Mouse (Mus musculus) forebrain, embryonic 10.5 days (tissue): ENCODE measurements around the gene Svs1. TPM values are rescaled to one million over a fixed set of nuclear protein-coding genes. Genes with fewer than 3 reads are reported as not detected.
A peak's percentile ranks its signal among the peaks of the same experiment; 100 is the strongest.

Experiments
- DNase-seq: peaks from one replicate; pipeline ENCODE4 v3.0.0-alpha.2; 2017; ENCODE audit warnings: low spot score; ENCODE audit errors: extremely low spot score
- H3K27ac ChIP-seq: fragments of 300-500 bp; sonication (generic); 2 replicates; pipeline ENCODE4 v1.5.1; 2016; ENCODE audit warnings: mild to moderate bottlenecking
- H3K27me3 ChIP-seq: fragments of 300-500 bp; sonication (generic); 2 replicates; pipeline ENCODE4 v1.6.1; 2016; ENCODE audit warnings: mild to moderate bottlenecking; ENCODE audit not compliant: poor library complexity, severe bottlenecking
- H3K36me3 ChIP-seq: fragments of 300-500 bp; sonication (generic); replicated peaks from 2 replicates; pipeline ENCODE4 v1.6.1; 2016; ENCODE audit warnings: mild to moderate bottlenecking, moderate library complexity
- H3K4me1 ChIP-seq: fragments of 300-500 bp; sonication (generic); 2 replicates; pipeline ENCODE4 v1.6.1; 2016
- H3K4me3 ChIP-seq: fragments of 300-500 bp; sonication (generic); 2 replicates; pipeline ENCODE4 v1.5.1; 2016; ENCODE audit warnings: mild to moderate bottlenecking, moderate library complexity
- H3K9me3 ChIP-seq: fragments of 300-500 bp; sonication (generic); 2 replicates; pipeline ENCODE4 v1.6.1; 2016; ENCODE audit warnings: mild to moderate bottlenecking, moderate library complexity
- WGBS: fragments of 180-500 bp; shearing (Covaris S2); methylation state at CpG from one replicate; pipeline ENCODE4 v1.1.7; 2016; 5-methylcytosine and 5-hydroxymethylcytosine counted together
- polyA plus RNA-seq: library from polyadenylated mRNA; unstranded; fragments of >200 nt; fragmentation: Nextera tagmentation; extraction: Ambion mirVana; gene quantifications from 2 replicates; pipeline ENCODE4 v1.2.1, GENCODE M21; 2016

The Svs1 gene
- polyA plus RNA-seq, 1 experiment from 2014 or later = not detected

DNA sequence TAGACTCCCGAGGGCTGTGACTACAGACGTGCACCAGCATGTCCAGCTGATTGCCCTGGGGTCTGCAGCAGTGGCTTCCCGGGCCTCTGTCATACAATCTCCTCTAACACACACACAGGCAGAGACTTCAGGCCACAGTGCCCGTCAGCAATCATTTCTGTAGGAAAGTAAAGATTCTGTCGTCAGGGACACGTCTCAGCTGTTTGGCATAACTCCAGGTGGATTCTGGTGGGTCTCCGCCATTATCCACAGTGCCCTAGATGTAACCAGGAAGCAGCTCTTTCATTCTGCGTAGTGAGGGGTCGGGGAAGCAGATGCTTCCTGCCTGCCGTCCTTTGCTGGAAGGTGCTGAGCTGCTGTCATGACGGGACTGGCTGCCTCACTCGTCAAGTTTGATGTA is 30.5 kb downstream of the Svs1 start:
- Histone ChIP-seq H3K4me1 (peaks cover 29% of the 10 kb centered on the region), H3K27ac (no peak overlapping the region), H3K4me3 (no peak overlapping the region), H3K36me3 (no peaks in the 10 kb centered on the region), H3K27me3 (no peaks in the 10 kb centered on the region), H3K9me3 (no peaks in the 10 kb centered on the region)
- no peak for DNase-seq
- WGBS = 86% methylated on average over 12 of the region's 12 CpGs

DNA sequence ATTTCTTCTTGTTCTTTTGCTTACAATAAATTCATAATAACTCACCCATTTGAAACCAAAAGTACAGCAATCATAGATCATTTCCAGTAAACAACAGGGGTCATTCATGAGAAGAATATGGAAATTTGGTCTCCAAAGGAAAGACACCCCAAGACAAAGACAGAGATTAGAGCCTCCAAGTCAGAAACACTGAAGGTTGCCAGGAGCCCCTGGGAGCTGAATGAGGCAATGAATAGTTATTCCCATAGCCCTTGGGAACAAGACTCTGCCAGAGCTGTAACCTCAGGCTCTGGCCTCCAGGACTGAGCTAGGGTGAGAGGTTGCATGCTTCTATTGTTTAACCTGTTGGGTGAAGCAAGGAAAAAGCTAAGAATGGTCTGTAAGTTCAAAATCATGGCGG is 32.7 kb downstream of the Svs1 start:
- H3K4me1 ChIP-seq = peaks cover 38% of the 10 kb centered on the region
- no peaks in the 10 kb centered on the region for H3K27me3 ChIP-seq
- no peak overlapping the region for H3K4me3 ChIP-seq
- 92% methylated on average over 1 of the region's 1 CpGs for WGBS
- H3K27ac ChIP-seq = no peak overlapping the region
- H3K9me3 ChIP-seq = no peaks in the 10 kb centered on the region
- DNase-seq = no peak
- no peaks in the 10 kb centered on the region for H3K36me3 ChIP-seq

DNA sequence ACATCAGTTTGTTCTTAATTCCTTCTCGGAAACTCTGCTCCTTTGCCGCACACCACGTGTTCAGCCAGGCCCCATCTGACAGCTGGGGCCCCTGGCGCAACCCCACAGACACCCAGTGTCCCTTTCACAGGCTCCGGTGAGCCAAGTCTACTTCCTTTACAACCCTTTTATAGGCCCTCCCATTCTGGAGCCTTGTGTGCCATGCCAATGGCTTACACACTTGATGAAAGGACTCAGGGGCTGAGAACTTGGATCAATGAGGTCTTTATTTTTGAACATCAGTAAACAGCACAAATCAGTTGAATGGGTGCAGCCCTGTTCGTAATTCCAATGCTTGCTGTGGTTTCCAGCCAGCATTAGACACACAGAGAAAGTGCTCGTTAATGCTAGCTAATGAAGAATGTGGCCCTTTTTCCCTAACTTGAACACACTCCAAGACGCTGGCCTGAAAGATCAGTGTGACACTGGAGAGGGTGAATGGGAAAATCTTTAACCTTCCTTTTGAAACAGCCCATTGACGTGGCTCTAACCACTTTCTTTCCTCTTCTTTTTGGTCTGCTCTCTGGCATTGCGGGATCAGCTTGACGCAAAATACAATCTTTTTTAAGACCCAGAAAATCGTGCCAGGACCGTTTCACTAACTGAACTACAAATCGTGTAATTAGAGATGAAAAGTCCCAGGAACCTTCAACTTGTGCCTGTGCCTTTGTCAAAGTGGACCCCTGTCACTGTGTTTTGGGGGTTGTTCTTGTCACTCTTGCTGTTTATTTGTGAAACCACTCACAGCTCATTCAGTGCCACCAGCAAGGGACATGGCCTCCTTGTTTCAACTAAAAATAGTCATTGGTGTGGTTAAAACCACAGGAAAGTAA is 34.7 kb downstream of the Svs1 start:
- Histone ChIP-seq H3K4me3 (no peak overlapping the region), H3K36me3 (no peaks in the 10 kb centered on the region), H3K4me1 (peaks cover 48% of the 10 kb centered on the region), H3K27ac (peak overlapping the region; percentile 65; the same call in 1 of the 2 replicates), H3K9me3 (no peaks in the 10 kb centered on the region), H3K27me3 (no peaks in the 10 kb centered on the region)
- 54% methylated on average over 14 of the region's 14 CpGs for WGBS
- no peak for DNase-seq

DNA sequence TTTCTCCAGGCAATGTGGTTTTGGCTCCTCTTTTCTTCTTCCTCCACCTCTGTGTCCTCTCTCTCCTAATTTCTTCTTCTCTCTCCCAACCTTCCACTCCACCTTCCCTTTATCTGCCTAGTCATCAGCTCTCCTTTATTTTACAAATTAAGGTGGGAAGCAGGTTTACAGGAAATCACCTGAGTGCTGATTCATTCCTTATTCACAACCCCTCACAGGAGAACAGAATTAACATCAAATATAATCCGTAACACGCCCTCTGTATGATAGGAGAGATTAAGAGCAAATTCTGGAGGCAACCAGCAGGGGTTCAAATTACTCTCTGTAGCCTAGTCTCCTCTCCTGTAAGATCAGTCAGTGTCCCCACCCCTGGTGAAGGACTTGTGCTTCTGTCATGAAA is 35.7 kb downstream of the Svs1 start:
- WGBS = 91% methylated on average over 2 of the region's 2 CpGs
- peaks cover 48% of the 10 kb centered on the region for H3K4me1 ChIP-seq
- no peaks in the 10 kb centered on the region for H3K27me3 ChIP-seq
- H3K27ac ChIP-seq = no peak overlapping the region
- H3K36me3 ChIP-seq = no peaks in the 10 kb centered on the region
- no peak overlapping the region for H3K4me3 ChIP-seq
- H3K9me3 ChIP-seq = no peaks in the 10 kb centered on the region
- no peak for DNase-seq

DNA sequence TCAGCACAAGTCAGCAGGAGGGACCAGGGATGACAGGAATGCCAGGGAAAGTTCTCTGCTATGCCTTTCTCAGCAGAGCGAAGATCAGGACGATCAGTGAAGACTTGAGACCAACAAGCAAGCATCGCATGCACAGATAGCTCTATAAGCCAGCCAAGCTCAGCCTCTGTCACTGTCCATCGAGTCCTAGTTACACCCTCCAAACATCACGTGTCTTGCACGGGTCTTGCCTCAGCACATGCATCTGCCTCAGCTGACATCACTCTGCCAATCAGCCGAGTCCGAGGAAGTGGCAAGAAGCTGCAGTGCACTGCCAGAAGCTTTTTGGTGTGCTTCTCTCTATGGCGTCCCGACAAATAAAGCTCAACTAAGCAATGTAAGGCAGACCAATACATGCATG is 36.7 kb downstream of the Svs1 start:
- no peaks in the 10 kb centered on the region for H3K36me3 ChIP-seq
- no peaks in the 10 kb centered on the region for H3K9me3 ChIP-seq
- no peak overlapping the region for H3K27ac ChIP-seq
- 89% methylated on average over 10 of the region's 10 CpGs for WGBS
- H3K4me1 ChIP-seq = peaks cover 48% of the 10 kb centered on the region
- no peak for DNase-seq
- no peak overlapping the region for H3K4me3 ChIP-seq
- H3K27me3 ChIP-seq = no peaks in the 10 kb centered on the region

DNA sequence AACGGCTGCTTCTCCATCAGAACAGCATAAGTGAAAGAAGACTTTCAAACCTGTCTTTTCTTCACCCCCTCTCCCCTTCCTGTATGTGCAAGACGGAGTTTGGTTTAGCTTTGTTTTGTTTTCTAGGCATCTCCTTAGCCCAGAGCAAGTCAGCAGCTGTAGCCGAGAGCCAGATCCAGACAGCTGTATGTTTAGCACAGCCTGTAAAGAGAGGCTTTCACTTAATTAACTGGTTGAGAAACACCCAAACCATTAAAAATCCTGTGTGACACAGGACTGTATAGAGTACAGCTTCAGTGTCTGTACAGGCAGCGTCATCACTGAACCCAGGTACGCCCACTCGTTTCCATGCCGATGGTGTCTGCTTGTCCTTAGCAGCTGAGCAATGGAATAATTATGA is 38.6 kb downstream of the Svs1 start:
- Histone ChIP-seq H3K4me3 (no peak overlapping the region), H3K9me3 (no peaks in the 10 kb centered on the region), H3K27ac (no peak overlapping the region), H3K27me3 (no peaks in the 10 kb centered on the region), H3K36me3 (no peaks in the 10 kb centered on the region), H3K4me1 (peaks cover 41% of the 10 kb centered on the region)
- DNase-seq = no peak
- 87% methylated on average over 7 of the region's 7 CpGs for WGBS

- H3K4me3 ChIP-seq = no peak overlapping the region
- 86% methylated on average over 5 of the region's 5 CpGs for WGBS
- DNase-seq = no peak
Measured at GRCm38 (mm10) chr6:49026496-49026895, 39.8 kb downstream of the Svs1 start.

GRCm38 (mm10) chr6:49028019-49028418 is 41.4 kb downstream of the Svs1 start:
- H3K36me3 ChIP-seq = no peaks in the 10 kb centered on the region
- no peaks in the 10 kb centered on the region for H3K27me3 ChIP-seq
- 92% methylated on average over 6 of the region's 6 CpGs for WGBS
- no peak overlapping the region for H3K4me3 ChIP-seq
- peaks cover 30% of the 10 kb centered on the region for H3K4me1 ChIP-seq
- no peak for DNase-seq
- H3K27ac ChIP-seq = no peak overlapping the region
- H3K9me3 ChIP-seq = no peaks in the 10 kb centered on the region

More at GRCm38 (mm10) chr6:49026496-49026895, 39.8 kb downstream of the Svs1 start:
- Histone ChIP-seq H3K36me3 (no peaks in the 10 kb centered on the region), H3K9me3 (no peaks in the 10 kb centered on the region), H3K27ac (no peak overlapping the region), H3K27me3 (no peaks in the 10 kb centered on the region), H3K4me1 (peaks cover 29% of the 10 kb centered on the region)

GRCm38 (mm10) chr6:49028708-49029107 is 42.0 kb downstream of the Svs1 start:
- H3K27ac ChIP-seq = no peak overlapping the region
- no peak for DNase-seq
- no peaks in the 10 kb centered on the region for H3K36me3 ChIP-seq
- H3K4me3 ChIP-seq = no peak overlapping the region
- 88% methylated on average over 3 of the region's 3 CpGs for WGBS
- peaks cover 30% of the 10 kb centered on the region for H3K4me1 ChIP-seq
- no peaks in the 10 kb centered on the region for H3K9me3 ChIP-seq
- H3K27me3 ChIP-seq = no peaks in the 10 kb centered on the region

DNA sequence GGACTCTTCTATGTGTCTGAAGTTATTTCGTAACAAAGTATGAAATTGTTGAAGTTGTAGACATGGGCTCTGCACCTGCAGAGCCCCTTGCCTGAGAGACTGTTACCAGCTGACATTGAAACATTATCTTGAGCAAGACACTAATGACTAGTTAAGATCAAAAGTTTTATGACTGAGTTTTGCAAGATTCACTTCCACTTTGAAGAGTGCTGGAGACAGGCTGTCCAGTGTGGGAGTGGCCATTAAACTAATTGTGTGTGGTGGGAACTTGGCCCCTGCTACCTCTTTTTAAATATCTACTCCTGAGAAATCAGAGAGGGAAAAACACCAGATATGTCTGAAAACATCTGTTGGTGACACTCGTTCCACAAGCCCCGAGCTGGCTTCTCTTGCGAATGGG is 44.6 kb downstream of the Svs1 start:
- no peak for DNase-seq
- H3K4me1 ChIP-seq = peaks cover 18% of the 10 kb centered on the region
- no peak overlapping the region for H3K4me3 ChIP-seq
- no peaks in the 10 kb centered on the region for H3K36me3 ChIP-seq
- no peaks in the 10 kb centered on the region for H3K9me3 ChIP-seq
- no peak overlapping the region for H3K27ac ChIP-seq
- 90% methylated on average over 4 of the region's 4 CpGs for WGBS
- H3K27me3 ChIP-seq = peaks cover 10% of the 10 kb centered on the region

- no peak for DNase-seq
- Histone ChIP-seq H3K9me3 (no peaks in the 10 kb centered on the region), H3K36me3 (no peaks in the 10 kb centered on the region), H3K4me3 (no peak overlapping the region), H3K27me3 (peaks cover 26% of the 10 kb centered on the region), H3K27ac (no peak overlapping the region), H3K4me1 (peaks cover 30% of the 10 kb centered on the region)
- WGBS = 70% methylated on average over 4 of the region's 4 CpGs
Measured at GRCm38 (mm10) chr6:49032783-49033182, 46.1 kb downstream of the Svs1 start.

DNA sequence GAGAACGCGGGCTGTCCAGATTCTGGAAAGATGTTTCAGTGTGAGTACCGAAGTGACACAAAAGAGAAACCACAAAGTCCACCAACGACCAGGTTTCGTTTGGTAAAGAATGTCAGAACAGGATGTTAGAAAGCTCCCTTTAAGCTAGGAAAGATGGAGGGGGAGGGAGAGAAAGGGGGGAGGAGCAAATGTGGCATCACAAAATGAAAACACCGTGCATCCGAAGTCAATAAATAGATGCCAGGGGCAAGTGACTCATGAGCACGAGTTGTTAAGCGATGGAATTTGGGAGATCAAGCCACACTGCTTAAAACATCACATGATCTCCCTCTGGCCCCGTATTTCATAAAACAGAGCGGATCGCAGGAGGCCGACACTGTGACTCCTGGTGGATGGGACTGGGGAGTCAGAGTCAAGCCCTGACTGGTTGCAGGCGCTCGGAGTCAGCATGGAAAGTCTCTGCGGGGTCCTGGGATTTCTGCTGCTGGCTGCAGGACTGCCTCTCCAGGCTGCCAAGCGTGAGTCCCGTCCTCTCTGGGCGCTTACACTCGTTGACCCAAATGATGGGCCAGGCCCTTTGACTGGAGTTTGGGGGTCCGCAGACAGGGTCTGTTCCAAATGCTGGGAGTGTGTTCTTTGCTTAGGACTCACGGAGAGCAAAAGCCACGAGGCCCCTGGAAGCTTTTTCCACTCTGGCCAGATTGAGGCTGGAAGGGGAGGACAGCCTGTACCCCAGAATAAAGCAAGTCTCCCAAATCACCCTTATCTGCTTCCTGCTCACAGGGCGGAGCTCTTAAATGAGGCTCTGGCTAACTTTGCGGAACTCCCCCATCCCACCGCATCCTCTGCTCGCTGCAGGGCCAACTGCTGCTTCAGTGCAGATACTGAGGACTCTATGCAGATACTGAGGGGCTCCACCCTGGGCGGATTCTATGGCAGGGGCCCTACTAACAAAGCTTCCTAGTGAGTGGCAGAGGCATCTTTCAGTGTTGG is 49.9 kb downstream of the Svs1 start, which contains the start of gene Gpnmb:
Gene Gpnmb (plus strand): TSS at position 272 of the 993 bp plus-strand sequence.
- Histone ChIP-seq H3K4me1 (peaks cover 32% of the 10 kb centered on the region), H3K9me3 (no peaks in the 10 kb centered on the region), H3K4me3 (peak within 1 kb of the TSS; percentile 14), H3K27me3 (peaks cover 33% of the 10 kb centered on the region), H3K27ac (0 out of 2 replicates have a peak within 1 kb of the TSS, but pooled peaks have one; percentile 40), H3K36me3 (no peaks in the 10 kb centered on the region)
- DNase-seq = no peak
- WGBS = 43% methylated on average over 28 of the region's 28 CpGs
